Mouse (Mus musculus) limb, embryonic 11.5 days (tissue): ENCODE measurements around the gene E2f4. TPM values are rescaled to one million over a fixed set of nuclear protein-coding genes. Genes with fewer than 3 reads are reported as not detected.

Experiments
- ATAC-seq: fragments of 200-750 bp; cut with Nextera tagmentation; 2 replicates; pipeline ENCODE4 v1.8.0; 2017; ENCODE audit warnings: low read depth; ENCODE audit not compliant: insufficient number of reproducible peaks, low FRiP score, low TSS enrichment
- DNase-seq: peaks from one replicate; pipeline ENCODE4 v3.0.0-alpha.2; 2015; ENCODE audit warnings: low spot score
- H3K27ac ChIP-seq: fragments of 300-500 bp; sonication (generic); replicated peaks from 2 replicates; pipeline ENCODE4 v1.5.1; 2014; ENCODE audit warnings: low read depth, mild to moderate bottlenecking, low read length
- H3K27me3 ChIP-seq: fragments of 300-500 bp; sonication (generic); 2 replicates; pipeline ENCODE4 v1.6.1; 2014; ENCODE audit warnings: mild to moderate bottlenecking, low read length, mixed read lengths; ENCODE audit not compliant: control insufficient read depth, insufficient read depth
- H3K36me3 ChIP-seq: fragments of 300-500 bp; sonication (generic); 2 replicates; pipeline ENCODE4 v1.6.1; 2014; ENCODE audit warnings: mild to moderate bottlenecking, low read length, moderate library complexity, mixed read lengths; ENCODE audit not compliant: control insufficient read depth, insufficient read depth
- H3K4me1 ChIP-seq: fragments of 300-500 bp; sonication (generic); 2 replicates; pipeline ENCODE4 v1.6.1; 2014; ENCODE audit warnings: low read length, mixed read lengths; ENCODE audit not compliant: control insufficient read depth, insufficient read depth
- H3K4me2 ChIP-seq: fragments of 300-500 bp; sonication (generic); 2 replicates; pipeline ENCODE4 v1.6.1; 2014; ENCODE audit warnings: low read depth, mild to moderate bottlenecking, moderate library complexity; ENCODE audit not compliant: severe bottlenecking
- H3K4me3 ChIP-seq: fragments of 300-500 bp; sonication (generic); 2 replicates; pipeline ENCODE4 v1.5.1; 2014; ENCODE audit warnings: low read depth, low read length
- H3K9ac ChIP-seq: fragments of 300-500 bp; sonication (generic); 2 replicates; pipeline ENCODE4 v1.6.1; 2014; ENCODE audit warnings: mild to moderate bottlenecking, low read length
- H3K9me3 ChIP-seq: fragments of 300-500 bp; sonication (generic); 2 replicates; pipeline ENCODE4 v1.6.1; 2016; ENCODE audit warnings: low read length; ENCODE audit not compliant: control insufficient read depth
- WGBS: fragments of 180-500 bp; shearing (Covaris S2); extraction: QIAGEN DNeasy Blood & Tissue Kit; methylation state at CpG from one replicate; pipeline ENCODE4 v1.1.7; 2014; 5-methylcytosine and 5-hydroxymethylcytosine counted together
- polyA plus RNA-seq: library from polyadenylated mRNA; unstranded; fragments of >200 nt; fragmentation: Nextera tagmentation; extraction: Ambion mirVana; gene quantifications from 2 replicates; pipeline ENCODE4 v1.2.1, GENCODE M21; 2014

Gene E2f4
- polyA plus RNA-seq, 1 experiment from 2014 or later, result 132 TPM

- no peak overlapping the region for H3K27ac ChIP-seq
- H3K4me3 ChIP-seq, result no peak overlapping the region
- ATAC-seq, result no peak
Measured at GRCm38 (mm10) chr8:105342768-105343167, 45.3 kb downstream of the E2f4 start.

DNA sequence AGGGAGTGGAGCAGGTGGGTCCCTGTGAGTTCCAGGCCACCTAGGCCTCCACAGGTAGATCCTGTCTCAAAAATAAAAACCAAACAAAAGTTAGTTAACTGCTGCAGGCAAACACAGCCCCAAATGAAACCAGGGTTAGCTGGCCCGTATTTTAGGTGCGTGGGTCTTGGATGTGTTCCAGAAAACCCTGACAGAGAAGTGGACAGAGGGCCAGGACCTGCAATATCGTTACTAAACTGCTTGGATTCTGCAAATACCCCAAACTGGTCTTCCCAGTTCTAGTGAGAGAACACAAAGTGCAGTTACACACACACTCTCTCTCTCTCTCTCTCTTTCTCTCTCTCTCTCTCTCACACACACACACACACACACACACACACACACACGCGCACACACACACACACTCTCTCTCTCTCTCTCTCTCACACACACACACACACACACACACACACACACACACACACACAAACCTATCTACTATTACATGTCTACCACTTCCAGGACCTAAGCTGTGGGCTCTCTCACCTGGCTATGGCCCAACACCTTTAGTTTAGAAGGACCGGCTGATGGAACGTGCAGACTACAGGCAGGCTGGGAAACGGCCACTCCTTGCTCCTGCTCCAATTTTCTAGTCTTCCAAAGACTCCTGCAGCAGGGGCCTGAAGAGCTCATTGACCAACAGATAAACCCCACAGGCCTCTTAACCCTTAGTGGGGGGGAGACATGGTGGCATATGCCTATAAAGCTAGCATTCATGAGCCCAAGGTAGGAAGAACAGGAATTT is 46.5 kb downstream of the E2f4 start:
- ATAC-seq (no peak), DNase-seq (no peak)
- H3K4me2 ChIP-seq, result no peak overlapping the region
- H3K36me3 ChIP-seq, result no peaks in the 10 kb centered on the region
- H3K9ac ChIP-seq, result no peak overlapping the region
- WGBS, result 83% methylated on average over 6 of the region's 8 CpGs
- peaks cover 12% of the 10 kb centered on the region for H3K4me1 ChIP-seq
- no peak overlapping the region for H3K4me3 ChIP-seq
- H3K27me3 ChIP-seq, result no peaks in the 10 kb centered on the region
- no peak overlapping the region for H3K27ac ChIP-seq
- H3K9me3 ChIP-seq, result no peaks in the 10 kb centered on the region

More at GRCm38 (mm10) chr8:105342768-105343167, 45.3 kb downstream of the E2f4 start:
- H3K4me2 ChIP-seq, result no peak overlapping the region
- H3K27me3 ChIP-seq, result no peaks in the 10 kb centered on the region
- peaks cover 12% of the 10 kb centered on the region for H3K4me1 ChIP-seq
- WGBS, result 85% methylated on average over 4 of the region's 4 CpGs
- no peak overlapping the region for H3K9ac ChIP-seq
- no peaks in the 10 kb centered on the region for H3K36me3 ChIP-seq
- no peak for DNase-seq
- H3K9me3 ChIP-seq, result no peaks in the 10 kb centered on the region

GRCm38 (mm10) chr8:105345061-105345975 is 47.9 kb downstream of the E2f4 start:
- Histone ChIP-seq H3K9me3 (no peaks in the 10 kb centered on the region), H3K4me1 (peaks cover 19% of the 10 kb centered on the region), H3K27me3 (no peaks in the 10 kb centered on the region), H3K4me3 (no peak overlapping the region), H3K36me3 (no peaks in the 10 kb centered on the region), H3K4me2 (no peak overlapping the region), H3K9ac (no peak overlapping the region), H3K27ac (no peak overlapping the region)
- WGBS, result 68% methylated on average over 7 of the region's 7 CpGs
- ATAC-seq, result no peak
- no peak for DNase-seq

DNA sequence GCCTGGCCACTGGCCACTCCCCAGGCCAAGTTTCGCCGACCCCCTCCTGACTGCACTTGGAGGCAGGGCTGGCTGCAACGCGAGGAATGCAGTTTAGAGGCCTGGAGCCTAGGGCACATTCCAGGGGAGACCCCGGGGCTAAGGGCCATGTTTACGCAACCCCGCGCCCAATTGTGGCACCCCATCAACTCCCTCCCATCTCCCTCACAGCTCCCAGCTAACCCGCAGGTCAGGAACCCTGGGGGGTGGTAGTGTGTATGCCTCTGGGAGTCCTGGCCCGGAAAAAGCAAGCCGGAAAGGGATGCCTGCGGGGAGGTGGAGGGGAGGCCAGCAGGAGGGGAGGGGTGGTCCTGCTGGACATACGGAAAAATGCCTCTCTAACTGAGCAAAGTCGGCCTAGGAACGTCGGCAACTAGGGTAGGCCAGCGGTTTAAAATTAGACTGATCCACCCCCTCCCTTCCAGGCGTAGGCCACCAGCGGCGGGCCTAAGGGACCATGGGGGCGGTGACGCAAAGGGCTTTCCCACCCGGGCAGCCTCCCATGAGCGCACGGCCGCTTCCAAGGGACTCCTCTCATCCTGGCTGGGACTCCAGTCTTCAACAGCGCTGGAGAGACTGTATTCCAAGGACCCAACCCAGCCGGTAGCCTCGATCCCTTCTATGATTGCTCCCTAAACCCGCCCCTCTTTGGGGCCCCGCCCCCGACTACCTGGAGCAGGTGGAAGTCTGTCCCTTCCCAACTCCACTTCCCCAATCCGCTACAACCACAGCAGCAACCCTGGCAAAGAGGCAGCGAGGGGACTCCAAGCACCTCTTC is 49.4 kb downstream of the E2f4 start:
- H3K4me3 ChIP-seq, result peak overlapping the region; percentile 67
- WGBS, result under 1% methylated on average over 34 of the region's 34 CpGs
- peak; percentile 10 for ATAC-seq

DNA sequence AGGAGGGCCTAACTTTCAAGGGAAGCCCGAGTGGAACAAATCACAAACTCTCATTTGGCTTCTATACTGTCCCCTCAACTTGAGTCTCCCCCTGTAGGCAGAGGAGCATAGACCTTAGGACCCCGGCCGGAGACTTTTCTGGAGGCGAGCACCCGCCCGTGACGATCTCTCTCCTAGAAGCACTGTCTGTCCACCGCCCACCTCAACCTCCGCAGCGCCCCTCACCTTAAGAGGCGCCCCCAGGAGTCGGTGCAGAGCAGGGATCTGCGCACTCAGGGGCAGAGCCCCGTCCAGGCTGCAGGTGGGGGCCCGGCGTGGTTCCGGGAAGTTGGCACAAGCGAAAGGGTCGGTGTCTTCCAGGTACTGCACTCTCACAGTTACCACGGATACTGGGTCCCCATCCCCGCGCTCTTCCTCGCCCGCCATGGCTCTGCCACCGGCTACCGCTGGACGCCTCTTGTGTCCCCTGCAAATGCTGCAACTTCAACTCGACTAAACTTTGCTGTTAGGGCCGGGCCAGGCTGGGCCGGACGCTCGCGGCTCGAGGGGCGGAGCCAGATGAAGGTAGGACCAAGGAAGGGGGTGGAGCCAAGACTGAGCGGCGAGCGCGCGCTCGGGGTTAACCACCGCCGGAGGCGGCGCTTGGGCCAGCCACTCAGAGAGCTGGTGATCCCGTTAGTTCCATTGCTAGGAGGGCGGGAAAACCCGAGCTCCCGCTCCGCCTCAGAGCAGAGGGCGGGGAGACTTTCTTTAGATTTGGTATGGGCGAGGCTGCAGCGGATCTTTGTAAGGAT is 50.2 kb downstream of the E2f4 start, which contains the start of gene Fhod1:
Fhod1 (minus strand) TSS at position 526 of the 794 bp plus-strand sequence.
- Histone ChIP-seq H3K36me3 (no peaks in the 10 kb centered on the region), H3K9me3 (no peaks in the 10 kb centered on the region), H3K27ac (peak within 1 kb of the TSS; percentile 63), H3K9ac (peak within 1 kb of the TSS; percentile 75), H3K4me3 (peak within 1 kb of the TSS; percentile 67), H3K4me1 (peaks cover 19% of the 10 kb centered on the region), H3K4me2 (peak within 1 kb of the TSS; percentile 98), H3K27me3 (no peaks in the 10 kb centered on the region)
- WGBS, result under 1% methylated on average over 53 of the region's 53 CpGs
- DNase-seq, result peak; percentile 96
- peak; percentile 88 for ATAC-seq

More for the DNA sequence above, 49.4 kb downstream of the E2f4 start:
- peak; percentile 66 for DNase-seq
- peaks cover 19% of the 10 kb centered on the region for H3K4me1 ChIP-seq
- H3K27me3 ChIP-seq, result no peaks in the 10 kb centered on the region
- peak overlapping the region; percentile 37; the same call in 1 of the 2 replicates for H3K27ac ChIP-seq
- H3K4me2 ChIP-seq, result peak overlapping the region; percentile 98
- peak overlapping the region; percentile 64 for H3K9ac ChIP-seq
- no peaks in the 10 kb centered on the region for H3K36me3 ChIP-seq
- H3K9me3 ChIP-seq, result no peaks in the 10 kb centered on the region

DNA sequence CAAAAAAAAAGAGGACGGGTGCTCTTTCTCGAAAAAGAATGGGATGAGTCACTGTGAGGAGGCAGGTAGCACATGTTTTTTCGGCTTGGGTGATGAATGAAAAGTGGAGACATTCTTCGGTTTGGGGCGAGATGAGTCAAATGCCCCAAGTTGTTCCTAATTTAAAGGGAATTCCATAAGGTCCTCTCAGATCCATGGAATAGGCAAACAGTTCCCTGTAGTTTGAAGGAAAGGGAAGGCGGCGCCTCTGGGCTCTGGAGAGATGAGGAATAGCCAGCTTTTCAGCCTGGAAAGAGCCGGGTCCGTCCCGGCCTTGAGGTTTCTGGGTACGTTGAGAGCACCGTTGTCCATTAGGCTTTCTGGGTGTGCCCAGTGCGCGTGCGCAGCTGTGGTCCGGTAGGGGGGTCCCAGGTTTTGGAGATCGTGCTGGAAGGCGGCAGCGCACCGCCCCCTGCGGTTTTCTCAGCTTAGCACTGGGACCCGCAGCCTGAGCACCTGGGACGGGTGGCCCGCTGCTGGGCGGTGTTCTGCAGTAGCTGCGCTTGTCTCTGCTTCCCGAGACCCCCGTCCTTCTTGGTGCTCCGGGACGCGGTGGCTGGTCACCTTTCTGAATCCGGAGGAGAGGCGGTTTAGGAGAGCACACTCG is 51.1 kb downstream of the E2f4 start, which contains the start of gene Slc9a5:
Slc9a5 (plus strand) TSS at position 394 of the 646 bp plus-strand sequence.
- no peaks in the 10 kb centered on the region for H3K27me3 ChIP-seq
- peaks cover 19% of the 10 kb centered on the region for H3K4me1 ChIP-seq
- WGBS, result under 1% methylated on average over 34 of the region's 34 CpGs
- peak within 1 kb of the TSS; percentile 75 for H3K9ac ChIP-seq
- peak; percentile 88 for DNase-seq
- 0 out of 2 replicates have a peak, but pooled peaks have one; percentile 2 for ATAC-seq
- no peaks in the 10 kb centered on the region for H3K9me3 ChIP-seq
- H3K27ac ChIP-seq, result peak within 1 kb of the TSS; percentile 63
- no peaks in the 10 kb centered on the region for H3K36me3 ChIP-seq
- H3K4me2 ChIP-seq, result peak within 1 kb of the TSS; percentile 98
- peak within 1 kb of the TSS; percentile 67 for H3K4me3 ChIP-seq

- Histone ChIP-seq H3K4me1 (peaks cover 19% of the 10 kb centered on the region), H3K4me2 (peak overlapping the region; percentile 98), H3K9me3 (no peaks in the 10 kb centered on the region), H3K9ac (peak overlapping the region; percentile 74), H3K27me3 (no peaks in the 10 kb centered on the region), H3K4me3 (peak overlapping the region; percentile 67), H3K36me3 (no peaks in the 10 kb centered on the region), H3K27ac (no peak overlapping the region; the same call in 1 of the 2 replicates)
- under 1% methylated on average over 47 of the region's 48 CpGs for WGBS
- peak; percentile 71 for DNase-seq
- peak; percentile 18; the same call in 1 of the 2 replicates for ATAC-seq
Measured at GRCm38 (mm10) chr8:105349096-105349771, 51.8 kb downstream of the E2f4 start.
